ENCODE assay signal across 8 mouse cellular contexts in the genomic region with DNA sequence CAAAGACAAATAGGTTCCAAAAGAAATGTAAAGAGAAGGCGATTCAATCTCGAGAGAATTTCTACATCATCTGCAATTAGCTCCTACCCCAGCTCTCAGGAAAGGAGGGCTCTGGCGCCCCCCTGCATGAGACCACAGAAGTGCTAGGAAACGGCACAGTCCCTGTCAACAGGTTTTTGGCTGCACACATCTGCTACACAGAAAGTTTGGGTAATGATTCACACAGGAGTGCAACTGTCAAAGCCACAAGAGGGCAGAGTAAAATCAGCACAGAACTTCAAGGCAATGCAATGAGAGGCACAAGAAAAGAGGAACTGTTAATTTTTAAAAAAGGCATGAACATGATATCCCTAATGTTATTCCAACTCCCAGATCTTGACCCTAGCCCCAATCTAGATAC. TPM values are rescaled to one million over a fixed set of nuclear protein-coding genes. Genes with fewer than 3 reads are reported as not detected.
DNase-seq lines count a peak whose midpoint lies in the region; ATAC-seq lines count a peak whose summit lies in the region.

No protein-coding gene starts in this region.

- intact Hi-C loops in gastrocnemius, postnatal 14 days (cut with DNase I; ENCODE audit: low total_unique reads), result no loop called here
- intact Hi-C loops in gastrocnemius, postnatal 36 days (cut with DNase I), result no loop called here

- H3K27ac ChIP-seq in hindbrain, embryonic 15.5 days (replicated peaks), result peak overlapping the region; percentile 41; the same call in 1 of the 2 replicates

- no peak overlapping the region for H3K4me3 ChIP-seq in hindbrain, embryonic 15.5 days

- H3K9me3 ChIP-seq in hindbrain, embryonic 15.5 days, result no peaks in the 10 kb centered on the region

- DNase-seq in gastrocnemius, postnatal 14 days, result peak; percentile 18
- DNase-seq in gastrocnemius, postnatal 36 days, result no peak
- DNase-seq in ovary, postnatal 36 days (ENCODE audit: low spot score), result peak; percentile 33
- DNase-seq in ovary, postnatal 14 days (ENCODE audit: low spot score), result no peak
- DNase-seq in adipocyte (ENCODE audit: low spot score), result peak; percentile 51
- peak; percentile 10 for DNase-seq in retina, postnatal 1 day

- peaks cover 34% of the 10 kb centered on the region for H3K4me1 ChIP-seq in hindbrain, embryonic 15.5 days (replicated peaks)

- H3K4me2 ChIP-seq in hindbrain, embryonic 15.5 days, result no peak overlapping the region

- ATAC-seq in hindbrain, embryonic 15.5 days (ENCODE audit: low FRiP score, low read depth), result no peak
- no peak for ATAC-seq in erythroid progenitor cell, adult 5-6 weeks (replicated peaks; ENCODE audit: low FRiP score, poor library complexity, severe bottlenecking)

- WGBS in hindbrain, embryonic 15.5 days, result 41% methylated on average over 4 of the region's 4 CpGs

- H3K36me3 ChIP-seq in hindbrain, embryonic 15.5 days, result peaks cover 3% of the 10 kb centered on the region; the same call in 1 of the 2 replicates

- no peak overlapping the region for H3K9ac ChIP-seq in hindbrain, embryonic 15.5 days

- no peaks in the 10 kb centered on the region for H3K27me3 ChIP-seq in hindbrain, embryonic 15.5 days

RNA-seq across cellular contexts. Expression of gene Psmb7, which starts 27.8 kb away (rescaled TPM):
- 100 to 1,000 TPM; 280 to 288 TPM for total RNA-seq in gastrocnemius, postnatal 14 days (2021)
- 100 to 1,000 TPM; 282 to 284 TPM for total RNA-seq in gastrocnemius, postnatal 36 days (2021)
- polyA plus RNA-seq in hindbrain, embryonic 15.5 days (2015; fragmentation: Nextera tagmentation; extraction: Ambion mirVana), result 269 and 274 TPM in 2 replicates
- 76.3 and 132 TPM in 2 replicates for total RNA-seq in erythroid progenitor cell, adult 5-6 weeks (2015; ENCODE audit: low replicate concordance)
- 102 and 108 TPM in 2 replicates for total RNA-seq in erythroid progenitor cell, adult 5-6 weeks (2017; ENCODE audit: low replicate concordance)

Comparison
In these comparisons a context has a peak if more than half of its experiments do, and no peak if none do; other contexts are left out.
1. DNase-seq: peak in gastrocnemius, postnatal 14 days (single experiment), ovary, postnatal 36 days (single experiment), adipocyte (single experiment) and retina, postnatal 1 day (single experiment); none in gastrocnemius, postnatal 36 days (0 of 2) and ovary, postnatal 14 days (single experiment).